Mouse (Mus musculus): Measurements from ENCODE around the gene Slc13a2.

The Slc13a2 gene

GRCm38 (mm10) chr11:78422055-78422819 lies at the start of gene Slc13a2:
Gene Slc13a2 (minus strand): TSS chr11:78422217.
- DNase-seq, result peak; percentile 81 to 88

DNA sequence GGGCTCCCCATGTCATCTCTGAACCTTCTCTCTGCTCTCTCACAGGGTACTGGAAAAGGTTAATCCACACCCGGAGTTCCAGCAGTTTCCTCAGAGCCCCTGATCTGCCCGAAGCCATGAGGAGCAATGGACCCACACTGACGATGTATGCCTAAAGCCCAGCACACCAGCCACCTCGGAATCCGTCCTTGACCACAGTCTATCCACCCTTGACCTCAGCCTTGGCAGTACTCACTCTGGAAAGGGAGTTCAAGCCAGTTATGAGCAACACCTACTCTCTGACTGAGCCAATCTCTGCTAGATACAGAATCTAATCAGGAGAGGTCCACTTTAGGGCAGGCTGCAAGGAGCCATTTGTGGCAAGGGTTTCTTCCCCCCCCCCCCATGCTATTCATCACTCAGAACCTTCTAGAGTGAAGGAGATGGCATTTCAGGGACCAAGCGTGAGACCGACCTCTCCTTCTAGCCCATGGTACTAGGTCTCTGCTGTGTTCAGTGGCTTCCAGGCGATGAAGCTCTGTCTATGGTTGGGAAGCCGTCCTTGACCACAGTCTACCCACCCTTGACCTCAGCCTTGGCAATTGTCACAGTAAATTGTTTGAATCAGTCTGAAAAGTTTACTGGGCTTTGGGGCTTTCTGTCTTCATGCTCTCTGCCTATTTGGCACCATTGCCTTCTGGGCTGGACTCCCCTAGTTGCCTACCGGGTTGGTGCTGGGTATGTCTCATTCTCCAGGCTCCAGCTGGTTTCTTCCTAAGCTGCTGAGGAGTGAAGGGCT lies 49.5 kb upstream of the Slc13a2 start:
- DNase-seq, result no peak

- no peak for DNase-seq
These were observed 45.9 kb upstream of the Slc13a2 start for GRCm38 (mm10) chr11:78467932-78468331.

GRCm38 (mm10) chr11:78467515-78467914 lies 45.5 kb upstream of the Slc13a2 start:
- DNase-seq, result no peak

DNA sequence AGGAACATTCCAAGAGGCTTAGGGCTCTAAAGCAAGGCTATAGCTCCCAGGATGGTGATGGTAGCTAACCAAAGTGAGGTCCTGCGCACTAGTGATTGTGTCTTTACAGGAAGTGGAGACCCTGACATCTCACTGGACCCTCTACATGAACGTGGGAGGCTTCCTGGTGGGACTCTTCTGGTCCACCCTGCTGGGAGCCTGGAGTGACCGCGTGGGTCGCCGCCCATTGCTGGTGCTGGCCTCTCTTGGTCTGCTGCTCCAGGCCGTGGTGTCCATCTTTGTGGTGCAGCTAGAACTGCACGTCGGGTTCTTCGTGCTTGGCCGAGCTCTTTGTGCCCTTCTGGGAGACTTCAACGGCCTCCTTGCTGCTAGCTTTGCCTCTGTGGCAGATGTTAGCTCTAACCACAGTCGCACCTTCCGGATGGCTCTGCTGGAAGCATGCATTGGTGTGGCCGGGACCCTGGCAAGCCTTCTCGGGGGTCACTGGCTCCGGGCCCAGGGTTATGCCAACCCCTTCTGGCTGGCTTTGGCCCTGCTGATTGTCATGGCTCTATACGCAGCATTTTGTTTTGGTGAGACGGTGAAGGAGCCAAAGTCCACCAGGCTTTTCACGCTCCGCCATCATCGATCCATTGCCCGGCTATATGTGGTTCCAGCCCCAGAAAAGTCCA lies 44.4 kb upstream of the Slc13a2 start:
- DNase-seq, result peak in 1 of 2 experiments; percentile 18

- DNase-seq, result peak; percentile 90 to 93
These were observed 43.7 kb upstream of the Slc13a2 start, which contains the start of gene Slc46a1 for GRCm38 (mm10) chr11:78465568-78466180. Gene Slc46a1 (plus strand): TSS chr11:78465697.

GRCm38 (mm10) chr11:78465116-78465515 lies 43.1 kb upstream of the Slc13a2 start:
- DNase-seq, result no peak

DNA sequence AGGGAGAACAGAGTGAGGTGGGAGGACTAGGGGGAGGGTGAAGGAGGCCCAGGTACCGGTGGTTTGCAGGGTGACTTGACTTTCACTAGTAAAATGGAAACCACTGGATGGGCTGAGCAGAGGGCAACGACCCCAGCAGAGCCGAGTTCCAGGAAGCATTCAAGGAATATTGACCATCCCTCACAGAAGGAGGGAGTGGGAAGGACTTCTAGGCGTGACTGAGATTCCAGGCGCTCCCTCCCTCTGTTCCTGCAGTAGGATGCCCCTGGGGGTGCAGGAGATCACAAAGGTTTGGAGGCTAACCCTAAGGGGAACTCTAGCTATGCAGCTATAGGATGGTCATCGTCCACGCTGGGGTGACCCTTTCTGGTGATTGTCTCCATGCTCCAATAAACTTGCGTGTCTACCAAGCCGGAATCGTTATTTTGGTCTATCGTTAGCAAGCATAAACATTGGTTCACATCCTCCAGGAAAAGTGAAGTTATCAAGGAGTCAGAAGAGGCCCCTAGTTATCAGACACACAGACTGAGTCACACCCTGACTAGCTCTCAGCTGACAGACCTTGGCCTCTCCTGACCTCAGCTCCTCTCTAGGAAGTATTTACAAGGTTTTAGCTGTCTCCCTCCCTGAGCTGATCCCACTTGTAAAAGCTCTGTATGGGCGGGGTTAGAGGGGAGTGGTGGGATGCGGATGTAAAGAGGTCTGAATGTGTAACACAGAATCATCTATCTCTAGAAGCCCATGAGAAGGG lies 41.4 kb upstream of the Slc13a2 start:
- DNase-seq, result no peak

GRCm38 (mm10) chr11:78462669-78463068 lies 40.7 kb upstream of the Slc13a2 start:
- no peak for DNase-seq

GRCm38 (mm10) chr11:78461894-78462293 lies 39.9 kb upstream of the Slc13a2 start:
- no peak for DNase-seq

GRCm38 (mm10) chr11:78458740-78459139 lies 36.7 kb upstream of the Slc13a2 start:
- no peak for DNase-seq

- DNase-seq, result peak; percentile 34 to 76
These were observed 33.3 kb upstream of the Slc13a2 start for GRCm38 (mm10) chr11:78455308-78455707.

- no peak for DNase-seq
These were observed 32.3 kb upstream of the Slc13a2 start for GRCm38 (mm10) chr11:78454276-78454675.

DNA sequence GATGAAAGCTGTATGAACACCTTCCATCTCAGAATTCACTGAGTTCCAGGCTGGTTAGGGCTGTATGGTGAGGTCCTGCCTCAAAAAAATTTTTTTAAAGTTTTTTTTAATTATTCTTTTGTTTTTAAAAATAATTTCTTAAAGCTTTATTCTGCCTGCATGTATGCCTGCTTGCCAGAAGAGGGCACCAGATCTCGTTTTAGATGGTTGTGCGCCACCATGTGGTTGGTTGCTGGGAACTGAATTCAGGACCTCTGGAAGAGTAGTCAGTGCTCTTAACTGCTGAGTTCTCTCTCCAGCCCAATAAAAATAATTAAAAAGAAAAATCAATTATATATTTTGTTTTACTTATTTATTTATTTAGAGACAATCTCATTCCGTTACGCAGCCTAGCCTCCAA lies 31.7 kb upstream of the Slc13a2 start:
- DNase-seq, result peak; percentile 62 to 87

- DNase-seq, result no peak
These were observed 28.3 kb upstream of the Slc13a2 start for GRCm38 (mm10) chr11:78450337-78450736.

DNA sequence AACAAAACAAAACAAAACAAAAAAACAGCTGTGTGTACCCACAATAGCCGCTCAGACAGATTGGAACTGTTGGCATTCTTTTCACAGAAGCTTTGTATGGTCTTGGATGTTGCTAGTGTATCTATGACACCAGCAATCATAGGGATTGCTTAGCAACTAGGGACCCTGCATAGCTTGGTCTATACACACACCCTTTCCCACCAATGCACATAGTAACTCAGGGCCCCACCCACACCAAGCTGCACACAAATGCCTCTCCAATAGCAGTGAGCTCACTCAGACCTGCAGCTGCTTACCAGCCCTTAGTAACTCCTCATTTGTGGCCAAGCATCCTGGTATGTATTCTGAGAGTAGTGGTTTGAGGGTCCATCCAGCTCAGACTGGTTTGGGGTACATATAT lies 26.2 kb upstream of the Slc13a2 start:
- no peak for DNase-seq

DNA sequence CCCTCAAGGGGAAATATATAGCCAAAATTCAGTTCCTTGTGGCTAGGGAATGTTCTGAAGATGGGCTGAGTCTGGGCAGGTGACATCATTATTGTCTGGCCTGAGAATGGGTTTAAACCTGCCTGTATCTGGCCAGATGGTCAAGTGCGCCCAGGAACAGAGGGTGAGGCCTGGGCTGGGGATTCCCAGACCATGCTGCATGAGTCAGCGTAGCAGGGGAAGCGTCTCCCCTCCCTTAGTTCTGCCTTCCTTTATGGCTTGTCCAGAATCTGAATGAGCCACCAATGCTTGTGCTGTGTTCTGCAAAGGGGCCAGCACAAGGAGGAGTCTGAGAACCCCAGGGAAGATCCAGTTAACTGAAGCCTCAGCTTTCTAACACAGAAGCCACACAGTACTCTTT lies 25.2 kb upstream of the Slc13a2 start:
- no peak for DNase-seq

- DNase-seq, result no peak
These were observed 21.1 kb upstream of the Slc13a2 start for GRCm38 (mm10) chr11:78443115-78443514.

- DNase-seq, result no peak
These were observed 16.4 kb upstream of the Slc13a2 start for GRCm38 (mm10) chr11:78438399-78438930.

DNA sequence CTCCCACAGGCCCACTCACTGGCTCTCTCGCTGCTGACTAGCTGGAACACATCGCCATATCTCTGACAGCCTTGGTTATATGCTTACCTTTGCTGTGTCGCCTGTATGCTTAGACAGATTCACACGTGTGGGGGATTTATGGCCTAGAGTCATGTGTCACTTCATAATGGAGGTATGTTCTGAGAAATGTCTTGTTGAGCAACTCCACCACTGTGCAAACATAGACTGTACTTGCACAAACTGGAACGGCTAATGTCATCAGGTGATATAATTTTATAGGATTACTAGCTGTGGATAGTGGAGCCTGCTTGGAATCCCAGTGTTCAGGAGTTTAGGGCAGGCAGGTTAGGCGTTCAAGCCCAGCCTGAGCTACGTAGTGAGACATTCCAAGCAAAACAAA lies 15.2 kb upstream of the Slc13a2 start:
- DNase-seq, result no peak

- DNase-seq, result peak in 1 of 2 experiments; percentile 80
These were observed 13.8 kb upstream of the Slc13a2 start for GRCm38 (mm10) chr11:78435776-78436349.

DNA sequence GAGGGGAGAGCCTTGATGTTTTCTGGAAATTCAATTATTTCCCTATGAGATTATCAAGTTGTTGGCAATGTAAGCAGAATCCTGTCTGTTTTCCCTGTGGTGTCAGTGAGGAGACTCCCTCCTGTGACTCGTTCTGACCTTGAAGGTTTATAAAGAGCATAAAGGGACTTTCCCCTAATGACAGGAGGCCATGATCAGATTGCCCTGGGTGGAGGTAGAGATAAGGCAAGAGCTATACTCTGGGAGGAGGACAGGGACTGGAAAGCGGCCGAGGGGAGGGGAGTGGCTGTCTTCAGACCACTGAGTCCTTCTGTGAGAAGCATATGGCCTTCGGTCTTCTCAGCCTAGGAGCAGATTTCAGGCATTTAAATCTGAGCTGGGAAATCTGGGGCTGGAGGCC lies 12.0 kb upstream of the Slc13a2 start:
- DNase-seq, result no peak

Measured in kidney, postnatal 36 days (tissue).